Mouse (Mus musculus) ES-E14 (cell line): ENCODE measurements around the gene Gm10197. TPM values are rescaled to one million over a fixed set of nuclear protein-coding genes. Genes with fewer than 3 reads are reported as not detected.
A peak's percentile ranks its signal among the peaks of the same experiment; 100 is the strongest.

Source experiments
- DNase-seq: peaks from one replicate; pipeline ENCODE4 v3.0.0-alpha.2; 2013; ENCODE audit warnings: low read depth, low spot score
- H3K27ac ChIP-seq: 2 replicates; pipeline ENCODE4 v1.5.1; 2012; ENCODE audit warnings: low read depth, mild to moderate bottlenecking, low read length, moderate library complexity, mixed read lengths; ENCODE audit not compliant: poor library complexity, insufficient read depth, severe bottlenecking
- H3K36me3 ChIP-seq: 2 replicates; pipeline ENCODE4 v1.6.1; 2012; ENCODE audit warnings: mild to moderate bottlenecking, low read length, moderate library complexity, mixed read lengths; ENCODE audit not compliant: control insufficient read depth, poor library complexity, insufficient read depth, severe bottlenecking
- H3K4me1 ChIP-seq, 2 experiments: fragments of 150-350 bp in 1 of 2; sonication (generic) in 1 of 2; 2 replicates each; pipeline ENCODE4 v1.6.1; 2012; ENCODE audit warnings: low read length in 2 of 2, mild to moderate bottlenecking in 1 of 2, mixed read lengths in 1 of 2; ENCODE audit not compliant: control insufficient read depth in 2 of 2, insufficient read depth in 2 of 2, poor library complexity in 1 of 2
- H3K4me3 ChIP-seq, 2 experiments: fragments of 150-350 bp in 1 of 2; sonication (generic) in 1 of 2; 2 replicates each; pipeline ENCODE4 v1.5.1; 2012; ENCODE audit warnings: low read length in 2 of 2, low read depth in 1 of 2, mild to moderate bottlenecking in 1 of 2, mixed read lengths in 1 of 2; ENCODE audit not compliant: insufficient read depth in 1 of 2, poor library complexity in 1 of 2, severe bottlenecking in 1 of 2
- H3K9ac ChIP-seq: 2 replicates; pipeline ENCODE4 v1.6.1; 2012; ENCODE audit warnings: low read depth, mild to moderate bottlenecking, low read length, mixed read lengths; ENCODE audit not compliant: poor library complexity, insufficient read depth, severe bottlenecking
- H3K9me3 ChIP-seq: fragments of 150-350 bp; sonication (generic); 2 replicates; pipeline ENCODE4 v1.6.1; 2012; ENCODE audit warnings: low read depth, mild to moderate bottlenecking, low read length; ENCODE audit not compliant: control insufficient read depth, insufficient read depth
- CHD2 ChIP-seq: IDR thresholded peaks from 2 replicates; pipeline ENCODE4 v1.6.1; 2014; ENCODE audit warnings: mild to moderate bottlenecking, low read depth, low read length, inconsistent platforms
- HCFC1 ChIP-seq: IDR thresholded peaks from 2 replicates; pipeline ENCODE4 v1.6.1; 2012; ENCODE audit warnings: low read length, inconsistent platforms, borderline replicate concordance; ENCODE audit not compliant: insufficient read depth
- MAFK ChIP-seq: IDR thresholded peaks from 2 replicates; pipeline ENCODE4 v1.6.1; 2014; ENCODE audit warnings: mild to moderate bottlenecking, low read depth, low read length, inconsistent platforms; ENCODE audit not compliant: insufficient read depth
- ZC3H11A ChIP-seq: IDR thresholded peaks from 2 replicates; pipeline ENCODE4 v1.6.1; 2012; ENCODE audit warnings: low read depth, mild to moderate bottlenecking, inconsistent platforms, low read length, borderline replicate concordance
- ZNF384 ChIP-seq: IDR thresholded peaks from 2 replicates; pipeline ENCODE4 v1.6.1; 2012; ENCODE audit warnings: low read depth, low read length, inconsistent platforms
- in situ Hi-C, 2 experiments: fragments of 600-800 bp; cut with MboI; formaldehyde crosslinking; loops; one replicate each; pipeline ENCODE4 v1.15.1; 2025; ENCODE audit warnings: low sequenced_read_pairs in 2 of 2, inconsistent platforms in 1 of 2; ENCODE audit not compliant: unreplicated experiment in 2 of 2
- total RNA-seq: library from RNA; depleted of rRNA; stranded (reverse); fragments of 300-350 nt; gene quantifications from 2 replicates; pipeline ENCODE4 v1.2.3, GENCODE M21; 2012

The Gm10197 gene
- total RNA-seq, 1 experiment: not detected

DNA sequence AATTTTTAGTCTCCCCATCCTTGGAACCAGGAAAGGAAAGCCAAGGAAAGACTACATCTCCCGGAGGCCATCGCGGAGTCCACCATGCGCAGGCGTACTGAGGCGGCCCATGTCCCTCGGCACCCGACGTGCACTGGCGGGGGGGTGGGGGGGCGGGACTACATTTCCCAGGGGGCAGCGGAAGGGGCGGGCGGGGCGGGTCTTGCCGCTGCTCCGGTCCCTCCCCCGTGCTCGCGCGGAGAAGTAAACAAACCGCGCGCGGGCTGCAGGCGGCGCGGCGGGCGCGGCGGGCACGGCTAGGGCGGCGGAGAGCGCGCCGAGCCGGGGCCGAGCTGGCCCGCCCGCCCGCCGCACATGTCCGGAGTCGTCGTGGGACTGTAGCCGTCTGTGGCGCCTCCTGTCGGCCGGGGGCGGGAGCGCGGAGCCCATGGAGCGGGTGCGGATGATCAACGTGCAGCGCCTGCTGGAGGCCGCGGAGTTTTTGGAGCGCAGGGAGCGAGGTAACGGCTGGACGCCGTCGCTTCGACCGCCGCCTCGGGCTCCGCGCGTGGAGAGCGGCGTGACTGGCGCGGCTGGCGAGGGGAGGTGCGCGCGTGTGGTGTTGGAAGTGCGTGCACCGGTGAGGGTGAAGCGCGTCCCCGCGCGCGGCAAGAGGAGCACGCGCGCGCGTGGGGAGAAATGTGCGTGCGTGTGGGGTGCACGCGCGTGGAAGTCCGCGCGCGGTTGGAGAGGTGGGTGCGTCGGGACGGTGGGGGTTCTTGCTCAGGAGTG lies 42.2 kb downstream of the Gm10197 start:
- H3K27ac ChIP-seq: peak overlapping the region; percentile 29; the same call in 1 of the 2 replicates
- DNase-seq: peak; percentile 82
- H3K9me3 ChIP-seq: no peaks in the 10 kb centered on the region
- peaks cover 3 to 12% of the 10 kb centered on the region in 2 experiments; a peak in 3 of 4 replicates for H3K4me1 ChIP-seq
- H3K9ac ChIP-seq: peak overlapping the region; percentile 90
- TF ChIP-seq ZNF384: no peak
- TF ChIP-seq HCFC1: peak; percentile 93
- H3K4me3 ChIP-seq: peak overlapping the region; percentile 99
- peaks cover 7% of the 10 kb centered on the region; the same call in 1 of the 2 replicates for H3K36me3 ChIP-seq
- in situ Hi-C loops: no loop called here

DNA sequence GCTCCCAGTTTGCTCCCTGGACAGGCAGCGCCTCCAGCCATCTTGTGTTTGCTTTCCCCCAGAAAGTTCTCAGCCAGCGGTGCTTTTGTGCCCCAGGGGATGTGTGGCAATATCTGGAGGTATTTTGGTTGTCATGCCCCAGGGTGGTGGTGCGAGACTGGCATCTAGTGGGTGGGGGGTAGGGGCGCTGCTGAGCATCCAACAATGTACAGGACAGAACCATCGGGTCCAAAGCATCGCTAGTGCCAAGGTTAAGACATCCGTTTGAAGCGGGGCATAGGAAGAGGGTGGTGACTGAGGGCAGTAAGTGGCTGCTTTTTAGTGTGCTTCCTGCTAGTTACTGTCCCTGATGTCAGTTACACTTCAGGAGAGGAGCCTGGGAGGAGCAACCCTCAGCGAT lies 43.5 kb downstream of the Gm10197 start:
- Histone ChIP-seq H3K9ac (no peak overlapping the region), H3K4me3 (no peak overlapping the region), H3K9me3 (no peaks in the 10 kb centered on the region), H3K4me1 (peaks cover 3 to 12% of the 10 kb centered on the region in 2 experiments; a peak in 3 of 4 replicates), H3K27ac (no peak overlapping the region), H3K36me3 (peaks cover 5% of the 10 kb centered on the region; the same call in 1 of the 2 replicates)
- TF ChIP-seq CHD2: no peak
- TF ChIP-seq MAFK: no peak
- TF ChIP-seq ZNF384: no peak
- TF ChIP-seq ZC3H11A: no peak
- TF ChIP-seq HCFC1: no peak
- no peak for DNase-seq
- in situ Hi-C loops: no loop called here

DNA sequence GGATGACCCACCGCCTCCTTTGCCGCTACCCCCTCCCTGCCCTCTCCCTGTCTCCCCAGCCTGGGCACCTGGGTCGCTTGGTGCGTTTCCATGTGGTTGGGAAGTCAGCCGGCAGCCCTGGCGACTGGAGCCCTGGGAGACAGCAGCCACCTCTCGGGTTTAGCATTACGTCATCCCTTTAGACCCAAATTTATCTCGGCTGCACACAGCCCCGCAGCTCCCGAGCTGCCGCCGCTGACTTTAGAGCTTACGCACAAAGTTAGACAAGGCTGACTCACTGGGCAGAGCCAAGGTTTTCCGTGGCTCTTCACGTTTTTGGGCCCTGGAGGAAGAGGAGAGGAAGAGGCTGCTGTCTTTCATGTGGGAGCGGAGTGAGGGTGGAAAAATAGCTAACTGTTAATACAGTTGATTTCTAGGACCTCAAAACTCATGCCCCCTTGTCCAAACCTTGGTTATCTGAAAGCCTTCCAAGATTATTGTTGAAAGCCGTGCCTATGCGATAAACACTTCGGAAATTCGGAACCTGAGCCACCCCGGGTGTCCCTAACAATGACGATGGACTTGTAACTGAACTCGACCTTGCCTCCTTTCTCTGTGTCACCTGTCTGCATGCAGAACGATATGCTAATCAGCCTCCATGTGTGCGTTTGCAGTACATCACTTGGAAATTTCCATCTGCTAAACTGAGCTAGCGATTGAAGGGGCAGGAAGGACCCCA lies 45.8 kb downstream of the Gm10197 start:
- peak overlapping the region; percentile 56 for H3K9ac ChIP-seq
- peaks cover 5 to 14% of the 10 kb centered on the region in 2 experiments; a peak in 3 of 4 replicates for H3K4me1 ChIP-seq
- H3K9me3 ChIP-seq: no peaks in the 10 kb centered on the region
- no peak for DNase-seq
- no peak overlapping the region for H3K27ac ChIP-seq
- in situ Hi-C loops: no loop called here
- TF ChIP-seq HCFC1: no peak
- no peak for TF ChIP-seq MAFK
- TF ChIP-seq ZNF384: no peak
- TF ChIP-seq CHD2: no peak
- TF ChIP-seq ZC3H11A: no peak
- H3K4me3 ChIP-seq: peak overlapping the region; percentile 40 to 56
- H3K36me3 ChIP-seq: no peaks in the 10 kb centered on the region

DNA sequence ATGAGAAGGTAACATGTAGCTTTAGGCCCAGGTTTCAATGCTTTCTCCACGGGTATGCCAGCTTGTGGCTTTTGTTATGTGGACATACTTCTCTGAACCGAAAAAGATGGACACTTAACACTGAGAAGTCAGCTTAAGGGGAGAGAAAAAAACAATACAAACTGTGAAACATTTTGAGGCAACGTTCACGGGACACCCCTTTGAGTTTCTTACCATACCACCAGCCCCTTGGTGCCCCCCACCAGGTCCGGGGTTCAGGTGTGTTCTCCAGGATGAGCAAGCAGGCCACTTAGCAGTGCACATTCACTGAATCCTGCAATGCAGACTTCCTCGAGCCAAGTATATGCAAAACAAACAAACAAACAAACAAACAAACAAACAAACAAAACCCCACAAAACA lies 46.7 kb downstream of the Gm10197 start:
- no peak overlapping the region for H3K9ac ChIP-seq
- H3K27ac ChIP-seq: no peak overlapping the region
- in situ Hi-C loops: no loop called here

More for the DNA sequence above, 46.7 kb downstream of the Gm10197 start:
- DNase-seq: no peak
- TF ChIP-seq MAFK: no peak
- TF ChIP-seq ZC3H11A: no peak
- no peak for TF ChIP-seq ZNF384
- TF ChIP-seq HCFC1: no peak
- no peak for TF ChIP-seq CHD2
- H3K4me3 ChIP-seq: no peak overlapping the region
- no peaks in the 10 kb centered on the region for H3K36me3 ChIP-seq
- H3K9me3 ChIP-seq: no peaks in the 10 kb centered on the region
- H3K4me1 ChIP-seq: peaks cover 2 to 14% of the 10 kb centered on the region in 2 experiments; a peak in 2 of 4 replicates
